Mouse (Mus musculus): ENCODE data around the gene Tbc1d2.

The Tbc1d2 gene

GRCm38 (mm10) chr4:46650086-46650753, at the start of gene Tbc1d2:
Gene Tbc1d2 (minus strand): TSS chr4:46650209.
- DNase-seq (ENCODE audit: low spot score) = peak; percentile 94

- no peak for DNase-seq (ENCODE audit: low spot score)
Measured at GRCm38 (mm10) chr4:46696467-46696866, 46.5 kb upstream of the Tbc1d2 start.

GRCm38 (mm10) chr4:46690565-46690964, 40.6 kb upstream of the Tbc1d2 start:
- no peak for DNase-seq (ENCODE audit: low spot score)

- DNase-seq (ENCODE audit: low spot score) = no peak
Measured at GRCm38 (mm10) chr4:46690023-46690420, 40.0 kb upstream of the Tbc1d2 start.

GRCm38 (mm10) chr4:46689397-46690022, 39.5 kb upstream of the Tbc1d2 start:
- DNase-seq (ENCODE audit: low spot score) = peak; percentile 72

- DNase-seq (ENCODE audit: low spot score) = no peak
Measured at GRCm38 (mm10) chr4:46688213-46688832, 38.3 kb upstream of the Tbc1d2 start.

GRCm38 (mm10) chr4:46684160-46684559, 34.2 kb upstream of the Tbc1d2 start:
- DNase-seq (ENCODE audit: low spot score) = no peak

GRCm38 (mm10) chr4:46676646-46677045, 26.6 kb upstream of the Tbc1d2 start:
- no peak for DNase-seq (ENCODE audit: low spot score)

- DNase-seq (ENCODE audit: low spot score) = no peak
Measured at GRCm38 (mm10) chr4:46675992-46676391, 26.0 kb upstream of the Tbc1d2 start.

- DNase-seq (ENCODE audit: low spot score) = no peak
Measured at GRCm38 (mm10) chr4:46675272-46675785, 25.3 kb upstream of the Tbc1d2 start.

GRCm38 (mm10) chr4:46668620-46669019, 18.6 kb upstream of the Tbc1d2 start:
- DNase-seq (ENCODE audit: low spot score) = no peak

GRCm38 (mm10) chr4:46666420-46666819, 16.4 kb upstream of the Tbc1d2 start:
- DNase-seq (ENCODE audit: low spot score) = no peak

- no peak for DNase-seq (ENCODE audit: low spot score)
Measured at GRCm38 (mm10) chr4:46665371-46665774, 15.4 kb upstream of the Tbc1d2 start.

GRCm38 (mm10) chr4:46664123-46665009, 14.4 kb upstream of the Tbc1d2 start:
- peak; percentile 52 for DNase-seq (ENCODE audit: low spot score)

GRCm38 (mm10) chr4:46661433-46661832, 11.4 kb upstream of the Tbc1d2 start:
- DNase-seq (ENCODE audit: low spot score) = no peak

GRCm38 (mm10) chr4:46658946-46659345, 8.9 kb upstream of the Tbc1d2 start:
- DNase-seq (ENCODE audit: low spot score) = no peak

GRCm38 (mm10) chr4:46657116-46657515, 7.1 kb upstream of the Tbc1d2 start:
- DNase-seq (ENCODE audit: low spot score) = peak; percentile 69

GRCm38 (mm10) chr4:46655956-46656355, 5.9 kb upstream of the Tbc1d2 start:
- no peak for DNase-seq (ENCODE audit: low spot score)

GRCm38 (mm10) chr4:46655298-46655697, 5.3 kb upstream of the Tbc1d2 start:
- DNase-seq (ENCODE audit: low spot score) = no peak

GRCm38 (mm10) chr4:46649161-46649560, 848 bp downstream of the Tbc1d2 start:
- no peak for DNase-seq (ENCODE audit: low spot score)

GRCm38 (mm10) chr4:46643676-46644112, 6.3 kb downstream of the Tbc1d2 start:
- DNase-seq (ENCODE audit: low spot score) = no peak

Data from urinary bladder, postnatal 25 days (tissue).